Mouse (Mus musculus) liver, embryonic 14.5 days (tissue): ENCODE measurements around the gene Oas2. TPM values are rescaled to one million over a fixed set of nuclear protein-coding genes. Genes with fewer than 3 reads are reported as not detected.

Source experiments
- ATAC-seq: fragments of 200-750 bp; cut with Nextera tagmentation; 2 replicates; pipeline ENCODE4 v1.8.0; 2017; ENCODE audit warnings: moderate number of reproducible peaks, mild to moderate bottlenecking, moderate library complexity; ENCODE audit not compliant: insufficient read depth
- DNase-seq, 3 experiments: peaks; one replicate each; pipeline ENCODE4 v3.0.0-alpha.2; 2012 to 2013; ENCODE audit warnings: low read depth in 3 of 3, low spot score in 3 of 3
- H3K27ac ChIP-seq: fragments of 300-500 bp; sonication (generic); 2 replicates; pipeline ENCODE4 v1.5.1; 2014; ENCODE audit warnings: moderate library complexity, mild to moderate bottlenecking, control low read depth, inconsistent platforms
- H3K27me3 ChIP-seq: fragments of 300-500 bp; sonication (generic); 2 replicates; pipeline ENCODE4 v1.6.1; 2014; ENCODE audit warnings: mild to moderate bottlenecking, low read length, moderate library complexity; ENCODE audit not compliant: control insufficient read depth, insufficient read depth
- H3K36me3 ChIP-seq: fragments of 300-500 bp; sonication (generic); replicated peaks from 2 replicates; pipeline ENCODE4 v1.6.1; 2014; ENCODE audit warnings: low read depth; ENCODE audit not compliant: control insufficient read depth, insufficient read depth
- H3K4me1 ChIP-seq, 2 experiments: fragments of 200-500 bp in 1 of 2; fragments of 300-500 bp in 1 of 2; sonication (generic) in 1 of 2; replicated peaks; 2 replicates each; pipeline ENCODE4 v1.6.1; 2012 to 2014; ENCODE audit warnings: antibody characterized with exemption in 1 of 2, inconsistent platforms in 1 of 2, low read length in 1 of 2; ENCODE audit not compliant: control insufficient read depth in 2 of 2, insufficient read depth in 2 of 2
- H3K4me2 ChIP-seq: fragments of 300-500 bp; sonication (generic); 2 replicates; pipeline ENCODE4 v1.6.1; 2014; ENCODE audit warnings: low read depth, mild to moderate bottlenecking, control low read depth, moderate library complexity
- H3K4me3 ChIP-seq, 2 experiments: fragments of 200-500 bp in 1 of 2; fragments of 300-500 bp in 1 of 2; sonication (generic) in 1 of 2; 2 replicates each; pipeline ENCODE4 v1.5.1; 2012 to 2014; ENCODE audit warnings: low read depth in 2 of 2, low read length in 2 of 2, mild to moderate bottlenecking in 2 of 2, control low read depth in 1 of 2, inconsistent platforms in 1 of 2, moderate library complexity in 1 of 2; ENCODE audit not compliant: insufficient read depth in 1 of 2
- H3K9ac ChIP-seq: fragments of 300-500 bp; sonication (generic); replicated peaks from 2 replicates; pipeline ENCODE4 v1.6.1; 2014; ENCODE audit warnings: mild to moderate bottlenecking, control low read depth, moderate library complexity
- H3K9me3 ChIP-seq: fragments of 300-500 bp; sonication (generic); 2 replicates; pipeline ENCODE4 v1.6.1; 2016; ENCODE audit warnings: low read length, mixed read lengths; ENCODE audit not compliant: control insufficient read depth
- CTCF ChIP-seq: IDR thresholded peaks from 2 replicates; pipeline ENCODE4 v1.5.1; 2016; ENCODE audit warnings: antibody characterized with exemption, low read depth, control low read depth
- EP300 ChIP-seq: IDR thresholded peaks from 2 replicates; pipeline ENCODE4 v1.6.1; 2016; ENCODE audit warnings: antibody characterized with exemption, low read depth
- WGBS: fragments of 180-500 bp; shearing (Covaris S2); extraction: QIAGEN DNeasy Blood & Tissue Kit; methylation state at CpG from one replicate; pipeline ENCODE4 v1.1.7; 2014; ENCODE audit not compliant: insufficient replicate concordance; 5-methylcytosine and 5-hydroxymethylcytosine counted together
- polyA plus RNA-seq, 2 experiments: library from polyadenylated mRNA; depleted of rRNA in 1 of 2; stranded (reverse) in 1 of 2; unstranded in 1 of 2; fragments of >200 nt; fragmentation: Nextera tagmentation in 1 of 2; extraction: Ambion mirVana in 1 of 2; gene quantifications; 2 replicates each; pipeline versions ENCODE4 v1.2.1 to v1.2.3; 2012 to 2014

Oas2 gene
- polyA plus RNA-seq, 2 experiments: 0.47 to 1.1 TPM

DNA sequence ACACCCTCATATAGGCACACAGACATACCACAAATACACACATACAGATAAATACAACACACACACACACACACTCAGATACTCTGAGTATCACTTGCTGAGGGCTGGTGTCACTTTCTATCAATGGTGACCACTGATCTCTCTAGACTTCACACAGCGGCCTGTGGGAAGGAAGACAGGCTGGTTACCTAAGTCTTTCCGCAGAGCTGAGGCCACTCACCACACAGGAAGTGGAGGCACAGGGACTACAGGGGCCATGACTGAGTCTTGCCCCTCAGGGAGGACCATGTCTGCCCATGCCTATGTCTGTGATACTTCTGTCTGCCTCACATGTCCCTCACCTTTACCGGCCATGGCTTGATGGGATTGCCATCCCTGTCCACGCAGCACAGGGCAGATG, 4.6 kb upstream of the Oas2 start:
- H3K4me1 ChIP-seq: no peaks in the 10 kb centered on the region
- 39% methylated on average over 4 of the region's 4 CpGs for WGBS
- no peaks in the 10 kb centered on the region for H3K9me3 ChIP-seq
- no peak for DNase-seq
- ATAC-seq: no peak
- H3K9ac ChIP-seq: no peak overlapping the region
- H3K4me3 ChIP-seq: no peak overlapping the region
- H3K4me2 ChIP-seq: no peak overlapping the region
- no peak overlapping the region for H3K27ac ChIP-seq
- no peaks in the 10 kb centered on the region for H3K36me3 ChIP-seq
- no peak for TF ChIP-seq EP300
- no peak for TF ChIP-seq CTCF
- H3K27me3 ChIP-seq: no peaks in the 10 kb centered on the region

DNA sequence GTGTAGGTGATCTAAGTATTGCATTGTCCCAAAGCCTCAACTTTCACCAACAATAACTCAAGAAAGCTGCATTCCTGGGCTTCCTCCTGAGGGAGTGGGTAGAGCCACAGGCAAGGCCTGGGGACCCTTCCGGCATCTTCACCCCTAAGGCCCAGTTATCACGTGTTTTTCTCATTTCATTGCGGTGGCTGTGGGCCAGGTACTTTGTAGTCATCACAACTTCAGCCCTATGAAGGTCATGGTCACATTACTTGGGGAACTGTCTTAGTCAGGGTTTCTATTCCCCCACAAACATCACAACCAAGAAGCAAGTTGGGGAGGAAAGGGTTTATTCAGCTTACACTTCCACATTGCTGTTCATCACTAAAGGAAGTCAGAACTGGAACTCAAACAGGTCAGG, 3.1 kb upstream of the Oas2 start:
- H3K27me3 ChIP-seq: no peaks in the 10 kb centered on the region
- no peak overlapping the region for H3K9ac ChIP-seq
- no peaks in the 10 kb centered on the region for H3K36me3 ChIP-seq
- H3K4me1 ChIP-seq: no peaks in the 10 kb centered on the region
- no peak overlapping the region for H3K27ac ChIP-seq
- DNase-seq (no peak), ATAC-seq (no peak)
- H3K4me3 ChIP-seq: no peak overlapping the region
- H3K4me2 ChIP-seq: no peak overlapping the region
- WGBS: 55% methylated on average over 3 of the region's 3 CpGs
- TF ChIP-seq EP300 (no peak), CTCF (no peak)
- no peaks in the 10 kb centered on the region for H3K9me3 ChIP-seq

DNA sequence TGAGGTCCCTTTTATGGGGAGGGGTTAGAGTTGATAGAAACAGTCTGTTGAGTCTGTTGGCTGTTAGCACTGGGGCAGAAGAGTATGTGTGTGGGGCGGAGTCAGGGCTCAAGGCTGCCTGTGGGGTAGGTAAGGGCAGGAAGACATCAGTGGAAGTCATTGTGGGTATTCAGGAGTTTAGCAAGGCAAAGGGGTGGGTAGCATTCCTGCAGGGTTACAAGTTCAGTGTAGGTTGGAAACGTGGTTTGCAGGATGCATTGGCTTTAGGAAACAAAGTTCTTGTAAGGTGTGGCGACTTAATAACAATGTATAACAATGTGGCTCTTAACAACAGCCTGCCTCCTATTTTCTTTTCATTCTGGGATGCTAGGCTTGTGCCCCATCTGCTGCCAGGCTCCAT, 1.6 kb upstream of the Oas2 start:
- WGBS: 54% methylated on average over 3 of the region's 3 CpGs

DNA sequence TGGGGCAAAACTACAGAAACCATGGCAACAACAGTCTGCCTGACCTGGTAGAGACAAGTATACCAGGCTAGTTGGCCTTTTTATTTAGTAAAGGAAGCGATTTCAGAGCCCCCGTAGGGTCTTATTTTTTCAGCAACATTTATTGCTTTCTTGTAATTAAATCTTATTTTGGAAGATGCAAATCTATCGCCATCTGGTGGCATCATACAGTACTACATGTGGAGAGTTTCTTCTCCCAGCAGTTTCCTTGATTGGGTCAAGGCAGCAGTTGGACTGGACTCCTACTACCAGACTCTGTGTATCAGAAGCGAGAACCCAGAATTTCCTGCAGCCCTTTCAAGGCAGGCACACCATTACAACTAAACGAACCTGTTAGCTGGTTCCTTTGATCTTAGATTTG, 3.2 kb downstream of the Oas2 start:
- DNase-seq (no peak), ATAC-seq (no peak)
- Histone ChIP-seq H3K27ac (no peak overlapping the region), H3K4me2 (no peak overlapping the region), H3K36me3 (no peaks in the 10 kb centered on the region), H3K9me3 (no peaks in the 10 kb centered on the region), H3K4me1 (no peaks in the 10 kb centered on the region), H3K4me3 (no peak overlapping the region), H3K9ac (no peak overlapping the region), H3K27me3 (no peaks in the 10 kb centered on the region)
- 9% methylated on average over 5 of the region's 5 CpGs for WGBS
- TF ChIP-seq CTCF: peak; percentile 71
- no peak for TF ChIP-seq EP300

More for the DNA sequence above, 1.6 kb upstream of the Oas2 start:
- no peak for ATAC-seq
- H3K27me3 ChIP-seq: no peaks in the 10 kb centered on the region
- no peak overlapping the region for H3K27ac ChIP-seq
- H3K9me3 ChIP-seq: no peaks in the 10 kb centered on the region
- no peaks in the 10 kb centered on the region for H3K4me1 ChIP-seq
- no peak overlapping the region for H3K4me2 ChIP-seq
- no peak overlapping the region for H3K9ac ChIP-seq
- H3K4me3 ChIP-seq: no peak overlapping the region
- no peaks in the 10 kb centered on the region for H3K36me3 ChIP-seq
- no peak for DNase-seq
- TF ChIP-seq EP300: no peak
- no peak for TF ChIP-seq CTCF

DNA sequence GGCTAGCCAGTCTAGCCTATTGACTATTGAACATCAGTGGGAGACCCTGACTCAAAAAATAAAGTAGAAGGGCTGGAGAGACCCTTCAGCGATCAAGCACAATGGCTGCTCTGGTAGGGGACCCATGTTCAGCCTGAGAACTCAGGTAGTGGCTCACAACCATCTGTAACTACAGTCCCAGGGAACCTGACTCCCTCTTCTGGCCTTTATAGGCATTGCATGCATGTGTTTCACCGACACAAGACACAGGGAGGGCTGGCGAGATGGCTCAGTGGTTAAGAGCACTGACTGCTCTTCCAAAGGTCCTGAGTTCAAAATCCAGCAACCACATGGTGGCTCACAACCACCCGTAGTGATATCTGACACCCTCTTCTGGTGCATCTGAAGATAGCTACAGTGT, 7.5 kb downstream of the Oas2 start:
- ATAC-seq (no peak), DNase-seq (no peak)
- no peak overlapping the region for H3K9ac ChIP-seq
- H3K27me3 ChIP-seq: no peaks in the 10 kb centered on the region
- no peaks in the 10 kb centered on the region for H3K9me3 ChIP-seq
- no peak overlapping the region for H3K4me3 ChIP-seq
- no peaks in the 10 kb centered on the region for H3K36me3 ChIP-seq
- peak; percentile 76 for TF ChIP-seq CTCF
- TF ChIP-seq EP300: no peak
- 23% methylated on average over 4 of the region's 4 CpGs for WGBS
- H3K4me2 ChIP-seq: no peak overlapping the region
- no peak overlapping the region for H3K27ac ChIP-seq
- no peaks in the 10 kb centered on the region for H3K4me1 ChIP-seq
